Mouse (Mus musculus): Measurements from ENCODE around the gene Ccnt1.

- TF ChIP-seq CTCF (IDR thresholded peaks at IDR 0.05; ENCODE audit: control insufficient read depth, insufficient read depth, insufficient read length) (no peak), MYOD1 (IDR thresholded peaks at IDR 0.05; ENCODE audit: control insufficient read depth, insufficient read length, low read depth) (no peak), MYOG (IDR thresholded peaks at IDR 0.05; ENCODE audit: control insufficient read depth, extremely low read depth, insufficient read length) (no peak), MAX (IDR thresholded peaks at IDR 0.05) (no peak), CEBPB (IDR thresholded peaks at IDR 0.05; ENCODE audit: low read depth) (no peak)
These were observed 39.5 kb upstream of the Ccnt1 start for GRCm38 (mm10) chr15:98610131-98610633.
